Mouse (Mus musculus): ENCODE measurements around the gene Gipc1. TPM values are rescaled to one million over a fixed set of nuclear protein-coding genes. Genes with fewer than 3 reads are reported as not detected.

The Gipc1 gene
- polyA plus RNA-seq, 1 experiment from 2014 or later = 180 TPM

DNA sequence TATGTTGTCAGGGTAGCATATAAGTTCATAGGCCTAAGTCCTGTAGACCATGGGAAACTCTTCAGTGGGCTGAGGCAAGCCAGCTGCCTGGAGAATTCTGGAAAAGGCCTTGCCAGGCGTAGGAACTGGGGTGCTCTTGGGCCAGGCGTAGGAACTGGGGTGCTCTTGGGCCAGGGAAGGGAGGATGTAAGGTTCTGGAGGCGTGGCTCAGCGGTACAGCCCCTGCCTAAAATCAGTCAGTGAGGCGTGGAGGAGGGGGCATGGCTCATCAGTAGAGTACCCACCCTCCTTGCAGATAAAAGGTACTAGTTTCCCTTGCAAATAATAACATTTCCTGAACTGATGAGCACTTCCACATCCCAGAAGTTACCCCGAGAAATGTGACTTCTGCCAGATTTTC is 2.2 kb downstream of the Gipc1 start:
- Histone ChIP-seq H3K9ac (replicated peaks; ENCODE audit: low read depth, low read length) (no peak overlapping the region), H3K27me3 (ENCODE audit: control insufficient read depth, insufficient read depth, low read length) (no peaks in the 10 kb centered on the region), H3K4me1 (ENCODE audit: control insufficient read depth, insufficient read depth, low read length) (peaks cover 12% of the 10 kb centered on the region; the same call in 1 of the 2 replicates), H3K27ac (ENCODE audit: low read length) (no peak overlapping the region), H3K9me3 (ENCODE audit: control insufficient read depth, low read depth, low read length) (no peaks in the 10 kb centered on the region), H3K4me3 (ENCODE audit: low read depth, low read length) (no peak overlapping the region), H3K36me3 (ENCODE audit: control insufficient read depth, insufficient read depth, low read length) (no peaks in the 10 kb centered on the region; the same call in 1 of the 2 replicates), H3K4me2 (replicated peaks; ENCODE audit: low read depth, low read length) (no peak overlapping the region)
- WGBS = 93% methylated on average over 6 of the region's 6 CpGs
- ATAC-seq (ENCODE audit: insufficient number of reproducible peaks, insufficient read depth, low FRiP score, low read depth) = no peak

GRCm38 (mm10) chr8:83656043-83656442 is 3.6 kb downstream of the Gipc1 start:
- whole genome bisulfite sequencing = 89% methylated on average over 9 of the region's 9 CpGs
- Histone ChIP-seq H3K27ac (ENCODE audit: low read length) (no peak overlapping the region), H3K9ac (replicated peaks; ENCODE audit: low read depth, low read length) (no peak overlapping the region), H3K9me3 (ENCODE audit: control insufficient read depth, low read depth, low read length) (no peaks in the 10 kb centered on the region), H3K27me3 (ENCODE audit: control insufficient read depth, insufficient read depth, low read length) (no peaks in the 10 kb centered on the region), H3K4me1 (ENCODE audit: control insufficient read depth, insufficient read depth, low read length) (peaks cover 24% of the 10 kb centered on the region), H3K4me2 (replicated peaks; ENCODE audit: low read depth, low read length) (no peak overlapping the region), H3K36me3 (ENCODE audit: control insufficient read depth, insufficient read depth, low read length) (no peaks in the 10 kb centered on the region; the same call in 1 of the 2 replicates), H3K4me3 (ENCODE audit: low read depth, low read length) (no peak overlapping the region)
- no peak for ATAC-seq (ENCODE audit: insufficient number of reproducible peaks, insufficient read depth, low FRiP score, low read depth)

- H3K4me2 ChIP-seq (replicated peaks; ENCODE audit: low read depth, low read length) = no peak overlapping the region
- no peak for ATAC-seq (ENCODE audit: insufficient number of reproducible peaks, insufficient read depth, low FRiP score, low read depth)
- no peaks in the 10 kb centered on the region for H3K9me3 ChIP-seq (ENCODE audit: control insufficient read depth, low read depth, low read length)
- no peak overlapping the region for H3K4me3 ChIP-seq (ENCODE audit: low read depth, low read length)
- peaks cover 30% of the 10 kb centered on the region for H3K4me1 ChIP-seq (ENCODE audit: control insufficient read depth, insufficient read depth, low read length)
- H3K27me3 ChIP-seq (ENCODE audit: control insufficient read depth, insufficient read depth, low read length) = no peaks in the 10 kb centered on the region
- no peak overlapping the region for H3K9ac ChIP-seq (replicated peaks; ENCODE audit: low read depth, low read length)
- 78% methylated on average over 13 of the region's 13 CpGs for WGBS
- no peaks in the 10 kb centered on the region; the same call in 1 of the 2 replicates for H3K36me3 ChIP-seq (ENCODE audit: control insufficient read depth, insufficient read depth, low read length)
- H3K27ac ChIP-seq (ENCODE audit: low read length) = peak overlapping the region; percentile 15; the same call in 1 of the 2 replicates
These were observed 4.2 kb downstream of the Gipc1 start for GRCm38 (mm10) chr8:83656484-83657246.

DNA sequence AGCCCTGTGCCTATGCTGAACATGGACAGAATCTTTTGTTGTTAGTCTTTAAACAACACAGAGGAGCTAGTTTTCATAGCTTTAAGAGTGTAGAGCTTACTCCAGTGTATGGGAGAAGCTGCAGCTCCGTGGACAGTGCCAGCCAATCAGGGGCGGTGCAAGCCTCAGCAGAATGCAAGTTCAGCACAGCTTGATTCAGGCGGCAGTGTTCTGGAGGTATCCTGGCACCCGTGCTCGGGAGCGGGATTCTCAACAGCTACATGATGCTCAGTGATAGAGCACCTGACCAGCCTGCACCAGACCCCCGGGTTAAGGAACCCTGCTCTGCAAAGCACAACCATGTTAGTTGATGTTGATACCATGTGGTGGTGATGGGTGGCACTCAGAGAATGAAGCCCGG is 8.1 kb downstream of the Gipc1 start:
- peak overlapping the region; percentile 28 for H3K27ac ChIP-seq (ENCODE audit: low read length)
- H3K9me3 ChIP-seq (ENCODE audit: control insufficient read depth, low read depth, low read length) = no peaks in the 10 kb centered on the region
- H3K36me3 ChIP-seq (ENCODE audit: control insufficient read depth, insufficient read depth, low read length) = peaks cover 6% of the 10 kb centered on the region; the same call in 1 of the 2 replicates
- H3K9ac ChIP-seq (replicated peaks; ENCODE audit: low read depth, low read length) = no peak overlapping the region
- H3K4me1 ChIP-seq (ENCODE audit: control insufficient read depth, insufficient read depth, low read length) = peaks cover 44% of the 10 kb centered on the region
- WGBS = 16% methylated on average over 8 of the region's 8 CpGs
- no peak for ATAC-seq (ENCODE audit: insufficient number of reproducible peaks, insufficient read depth, low FRiP score, low read depth)
- peak overlapping the region; percentile 7; the same call in 1 of the 2 replicates for H3K4me3 ChIP-seq (ENCODE audit: low read depth, low read length)
- H3K27me3 ChIP-seq (ENCODE audit: control insufficient read depth, insufficient read depth, low read length) = no peaks in the 10 kb centered on the region
- peak overlapping the region; percentile 37 for H3K4me2 ChIP-seq (replicated peaks; ENCODE audit: low read depth, low read length)

GRCm38 (mm10) chr8:83660995-83661680 is 8.7 kb downstream of the Gipc1 start:
- H3K27ac ChIP-seq (ENCODE audit: low read length) = peak overlapping the region; percentile 28
- H3K4me1 ChIP-seq (ENCODE audit: control insufficient read depth, insufficient read depth, low read length) = peaks cover 49% of the 10 kb centered on the region
- peak overlapping the region; percentile 7 for H3K4me3 ChIP-seq (ENCODE audit: low read depth, low read length)
- H3K36me3 ChIP-seq (ENCODE audit: control insufficient read depth, insufficient read depth, low read length) = peaks cover 6% of the 10 kb centered on the region; the same call in 1 of the 2 replicates
- no peaks in the 10 kb centered on the region for H3K27me3 ChIP-seq (ENCODE audit: control insufficient read depth, insufficient read depth, low read length)
- WGBS = 11% methylated on average over 22 of the region's 22 CpGs
- no peaks in the 10 kb centered on the region for H3K9me3 ChIP-seq (ENCODE audit: control insufficient read depth, low read depth, low read length)
- peak overlapping the region; percentile 37 for H3K4me2 ChIP-seq (replicated peaks; ENCODE audit: low read depth, low read length)
- peak; percentile 23 for ATAC-seq (ENCODE audit: insufficient number of reproducible peaks, insufficient read depth, low FRiP score, low read depth)
- H3K9ac ChIP-seq (replicated peaks; ENCODE audit: low read depth, low read length) = 0 out of 2 replicates have a peak overlapping the region, but pooled peaks have one; percentile 4

- 6% methylated on average over 4 of the region's 4 CpGs for WGBS
- ATAC-seq (ENCODE audit: insufficient number of reproducible peaks, insufficient read depth, low FRiP score, low read depth) = peak; percentile 20; the same call in 1 of the 2 replicates
- Histone ChIP-seq H3K4me3 (ENCODE audit: low read depth, low read length) (no peak overlapping the region), H3K27ac (ENCODE audit: low read length) (peak overlapping the region; percentile 28), H3K36me3 (ENCODE audit: control insufficient read depth, insufficient read depth, low read length) (peaks cover 6% of the 10 kb centered on the region; the same call in 1 of the 2 replicates), H3K4me2 (replicated peaks; ENCODE audit: low read depth, low read length) (no peak overlapping the region), H3K9ac (replicated peaks; ENCODE audit: low read depth, low read length) (no peak overlapping the region), H3K27me3 (ENCODE audit: control insufficient read depth, insufficient read depth, low read length) (no peaks in the 10 kb centered on the region), H3K9me3 (ENCODE audit: control insufficient read depth, low read depth, low read length) (no peaks in the 10 kb centered on the region), H3K4me1 (ENCODE audit: control insufficient read depth, insufficient read depth, low read length) (peaks cover 61% of the 10 kb centered on the region)
These were observed 9.9 kb downstream of the Gipc1 start for GRCm38 (mm10) chr8:83662421-83662826.

GRCm38 (mm10) chr8:83664096-83664495 is 11.6 kb downstream of the Gipc1 start:
- no peak for ATAC-seq (ENCODE audit: insufficient number of reproducible peaks, insufficient read depth, low FRiP score, low read depth)
- H3K36me3 ChIP-seq (ENCODE audit: control insufficient read depth, insufficient read depth, low read length) = peaks cover 7% of the 10 kb centered on the region; the same call in 1 of the 2 replicates
- no peaks in the 10 kb centered on the region for H3K27me3 ChIP-seq (ENCODE audit: control insufficient read depth, insufficient read depth, low read length)
- no peaks in the 10 kb centered on the region for H3K9me3 ChIP-seq (ENCODE audit: control insufficient read depth, low read depth, low read length)
- 90% methylated on average over 13 of the region's 13 CpGs for WGBS
- no peak overlapping the region for H3K4me2 ChIP-seq (replicated peaks; ENCODE audit: low read depth, low read length)
- peaks cover 70% of the 10 kb centered on the region for H3K4me1 ChIP-seq (ENCODE audit: control insufficient read depth, insufficient read depth, low read length)
- no peak overlapping the region for H3K9ac ChIP-seq (replicated peaks; ENCODE audit: low read depth, low read length)
- H3K27ac ChIP-seq (ENCODE audit: low read length) = peak overlapping the region; percentile 88
- no peak overlapping the region for H3K4me3 ChIP-seq (ENCODE audit: low read depth, low read length)

- no peak overlapping the region for H3K4me2 ChIP-seq (replicated peaks; ENCODE audit: low read depth, low read length)
- H3K36me3 ChIP-seq (ENCODE audit: control insufficient read depth, insufficient read depth, low read length) = peaks cover 17% of the 10 kb centered on the region; the same call in 1 of the 2 replicates
- no peaks in the 10 kb centered on the region for H3K27me3 ChIP-seq (ENCODE audit: control insufficient read depth, insufficient read depth, low read length)
- no peaks in the 10 kb centered on the region for H3K9me3 ChIP-seq (ENCODE audit: control insufficient read depth, low read depth, low read length)
- ATAC-seq (ENCODE audit: insufficient number of reproducible peaks, insufficient read depth, low FRiP score, low read depth) = no peak
- H3K27ac ChIP-seq (ENCODE audit: low read length) = peak overlapping the region; percentile 88
- 0 out of 2 replicates have a peak overlapping the region, but pooled peaks have one; percentile 10 for H3K9ac ChIP-seq (replicated peaks; ENCODE audit: low read depth, low read length)
- WGBS = 13% methylated on average over 2 of the region's 2 CpGs
- peaks cover 67% of the 10 kb centered on the region for H3K4me1 ChIP-seq (ENCODE audit: control insufficient read depth, insufficient read depth, low read length)
- H3K4me3 ChIP-seq (ENCODE audit: low read depth, low read length) = no peak overlapping the region
These were observed 12.6 kb downstream of the Gipc1 start for GRCm38 (mm10) chr8:83664931-83665625.
